Mouse (Mus musculus): ENCODE measurements at regions not wholly inside any gene's neighbourhood (a gene's known extent, or its start where the extent isn't known, plus 50 kb on each side); places are given as distances from the start of the nearest gene placed in this dataset.
A peak's percentile ranks its signal among the peaks of the same experiment; 100 is the strongest.

DNA sequence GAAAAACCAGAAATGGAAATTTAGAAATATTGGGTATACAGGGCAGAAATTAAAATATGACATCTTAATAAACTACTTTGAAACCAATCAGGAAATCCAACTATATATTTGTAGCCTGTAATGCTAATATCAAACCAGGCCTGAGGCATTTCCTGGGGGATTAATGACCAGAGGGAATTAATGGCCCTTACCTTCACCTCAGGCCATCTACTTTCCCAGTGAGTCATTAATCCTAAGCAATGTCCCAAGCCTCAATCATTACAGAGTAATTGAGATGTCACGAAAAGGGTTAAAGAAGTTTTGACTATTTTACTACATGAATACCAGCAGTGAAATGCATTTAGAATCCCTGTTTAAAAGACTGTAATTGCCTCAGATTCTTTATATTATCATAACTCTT lies 329.7 kb downstream of the Gpd2 start:
- ATAC-seq (replicated peaks in 1 of 2; ENCODE audit: insufficient read depth in 1 of 2, low FRiP score in 2 of 2, low TSS enrichment in 1 of 2, low read depth in 1 of 2, poor library complexity in 2 of 2, severe bottlenecking in 2 of 2): no peak

- ATAC-seq (replicated peaks in 1 of 2; ENCODE audit: insufficient read depth in 1 of 2, low FRiP score in 2 of 2, low TSS enrichment in 1 of 2, low read depth in 1 of 2, poor library complexity in 2 of 2, severe bottlenecking in 2 of 2): peak; percentile 87 to 94
Observed at GRCm38 (mm10) chr2:57587065-57587464, 349.6 kb downstream of the Gpd2 start.

- no peak for ATAC-seq (replicated peaks in 1 of 2; ENCODE audit: insufficient read depth in 1 of 2, low FRiP score in 2 of 2, low TSS enrichment in 1 of 2, low read depth in 1 of 2, poor library complexity in 2 of 2, severe bottlenecking in 2 of 2)
Observed at GRCm38 (mm10) chr2:57593558-57593957, 356.1 kb downstream of the Gpd2 start.

DNA sequence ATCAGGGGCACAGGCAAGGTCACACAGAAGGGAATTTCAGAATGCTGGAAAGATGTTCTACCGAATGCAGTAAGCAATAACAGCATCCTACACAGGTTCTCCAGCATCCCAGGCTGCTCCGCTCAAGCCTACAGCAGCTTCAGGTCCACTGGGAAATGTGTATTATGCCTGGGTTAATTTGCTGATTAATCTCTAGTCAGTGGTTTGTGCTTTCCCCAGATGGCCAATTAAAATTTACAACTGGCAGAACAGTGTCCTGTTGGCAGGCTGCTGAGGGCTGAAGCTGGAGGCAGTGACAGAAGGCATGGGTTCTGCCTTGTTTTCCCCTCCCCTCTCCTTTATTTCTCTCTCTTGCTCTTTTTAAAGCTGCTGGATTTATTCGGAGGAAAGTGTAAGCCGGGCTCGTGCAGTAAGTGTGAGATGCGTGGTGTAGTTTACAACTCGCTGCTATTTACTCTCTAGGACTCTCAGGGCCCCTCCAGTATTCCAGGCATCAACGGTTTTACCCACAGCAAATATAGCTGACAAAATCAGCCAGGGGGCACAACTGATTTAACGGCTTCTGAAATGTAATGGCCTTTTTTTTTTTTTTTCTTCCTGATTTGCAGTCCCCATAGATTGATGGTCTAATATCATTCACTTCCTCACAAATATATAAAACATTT lies 360.4 kb downstream of the Gpd2 start:
- no peak for ATAC-seq (replicated peaks in 1 of 2; ENCODE audit: insufficient read depth in 1 of 2, low FRiP score in 2 of 2, low TSS enrichment in 1 of 2, low read depth in 1 of 2, poor library complexity in 2 of 2, severe bottlenecking in 2 of 2)

GRCm38 (mm10) chr2:57611599-57611998 lies 374.2 kb downstream of the Gpd2 start:
- no peak for ATAC-seq (replicated peaks in 1 of 2; ENCODE audit: insufficient read depth in 1 of 2, low FRiP score in 2 of 2, low TSS enrichment in 1 of 2, low read depth in 1 of 2, poor library complexity in 2 of 2, severe bottlenecking in 2 of 2)

- ATAC-seq (replicated peaks in 1 of 2; ENCODE audit: insufficient read depth in 1 of 2, low FRiP score in 2 of 2, low TSS enrichment in 1 of 2, low read depth in 1 of 2, poor library complexity in 2 of 2, severe bottlenecking in 2 of 2): no peak
Observed at GRCm38 (mm10) chr2:57613243-57613642, 375.8 kb downstream of the Gpd2 start.

DNA sequence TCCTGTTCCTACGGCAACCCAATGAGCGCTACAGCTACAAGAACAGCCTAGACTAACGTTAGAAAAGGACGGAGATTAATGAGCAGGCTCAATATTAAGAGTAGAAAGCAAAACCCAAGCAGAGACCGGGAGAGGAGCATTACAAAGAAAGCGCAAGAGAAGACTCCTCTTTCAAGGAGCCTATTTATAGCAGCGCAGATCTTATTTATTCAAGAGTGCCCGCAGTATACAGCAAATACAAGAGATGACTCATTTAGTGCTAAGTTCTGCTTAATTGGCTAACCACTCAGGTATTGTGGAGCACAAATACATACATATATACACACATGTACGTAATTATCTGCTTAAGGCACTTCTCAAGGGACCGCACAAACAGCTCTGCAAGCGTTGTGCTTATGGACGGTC lies 377.2 kb downstream of the Gpd2 start:
- no peak for ATAC-seq (replicated peaks in 1 of 2; ENCODE audit: insufficient read depth in 1 of 2, low FRiP score in 2 of 2, low TSS enrichment in 1 of 2, low read depth in 1 of 2, poor library complexity in 2 of 2, severe bottlenecking in 2 of 2)

GRCm38 (mm10) chr2:57616525-57617225 lies 379.2 kb downstream of the Gpd2 start:
- ATAC-seq (replicated peaks in 1 of 2; ENCODE audit: insufficient read depth in 1 of 2, low FRiP score in 2 of 2, low TSS enrichment in 1 of 2, low read depth in 1 of 2, poor library complexity in 2 of 2, severe bottlenecking in 2 of 2): peak; percentile 62 to 69

- ATAC-seq (replicated peaks in 1 of 2; ENCODE audit: insufficient read depth in 1 of 2, low FRiP score in 2 of 2, low TSS enrichment in 1 of 2, low read depth in 1 of 2, poor library complexity in 2 of 2, severe bottlenecking in 2 of 2): no peak
Observed at GRCm38 (mm10) chr2:57617258-57617657, 379.8 kb downstream of the Gpd2 start.

DNA sequence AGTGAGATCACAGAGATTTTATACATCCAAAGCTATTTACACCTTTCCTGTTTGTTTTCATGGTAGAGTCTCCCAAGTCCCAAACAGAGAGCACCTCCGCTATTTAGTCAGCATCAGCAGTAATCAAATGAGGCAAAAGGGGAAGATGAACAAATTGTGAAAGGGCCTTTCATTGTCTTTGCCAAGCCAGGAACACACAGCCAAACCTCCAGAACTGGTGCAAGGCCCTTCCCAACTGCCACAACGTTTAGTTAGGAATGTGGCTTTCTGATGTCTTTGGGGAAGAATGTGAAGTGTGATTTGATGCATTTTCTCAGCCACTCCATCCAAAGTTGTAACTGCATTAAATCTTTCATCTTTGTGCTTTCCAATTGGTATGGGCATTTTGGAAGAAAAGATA lies 353.6 kb upstream of the Galnt5 start:
- ATAC-seq (replicated peaks in 1 of 2; ENCODE audit: insufficient read depth in 1 of 2, low FRiP score in 2 of 2, low TSS enrichment in 1 of 2, low read depth in 1 of 2, poor library complexity in 2 of 2, severe bottlenecking in 2 of 2): no peak

- no peak for ATAC-seq (replicated peaks in 1 of 2; ENCODE audit: insufficient read depth in 1 of 2, low FRiP score in 2 of 2, low TSS enrichment in 1 of 2, low read depth in 1 of 2, poor library complexity in 2 of 2, severe bottlenecking in 2 of 2)
Observed at GRCm38 (mm10) chr2:57644541-57644940, 353.1 kb upstream of the Galnt5 start.

DNA sequence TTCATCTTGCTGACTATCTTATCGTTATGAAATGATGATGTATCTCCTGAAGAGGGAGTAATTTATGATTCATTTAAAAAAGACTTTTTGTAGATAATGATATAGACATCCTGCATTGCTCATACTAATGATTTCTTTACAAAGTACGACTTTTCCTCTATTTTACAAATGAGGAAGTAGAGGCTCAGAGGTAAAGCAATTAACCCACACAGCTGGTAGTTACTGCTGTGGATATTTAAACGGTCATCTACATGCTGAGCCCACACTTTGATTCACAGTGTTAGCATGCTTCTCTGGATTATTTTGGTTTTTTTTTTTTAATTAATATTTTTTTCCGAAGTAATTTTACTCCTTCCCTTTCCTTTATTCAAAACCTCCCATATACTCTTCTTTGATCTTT lies 348.7 kb upstream of the Galnt5 start:
- peak in 1 of 2 experiments; percentile 56; a peak in 1 of 4 replicates for ATAC-seq (replicated peaks in 1 of 2; ENCODE audit: insufficient read depth in 1 of 2, low FRiP score in 2 of 2, low TSS enrichment in 1 of 2, low read depth in 1 of 2, poor library complexity in 2 of 2, severe bottlenecking in 2 of 2)

- no peak for ATAC-seq (replicated peaks in 1 of 2; ENCODE audit: insufficient read depth in 1 of 2, low FRiP score in 2 of 2, low TSS enrichment in 1 of 2, low read depth in 1 of 2, poor library complexity in 2 of 2, severe bottlenecking in 2 of 2)
Observed at GRCm38 (mm10) chr2:57657409-57657808, 340.3 kb upstream of the Galnt5 start.

DNA sequence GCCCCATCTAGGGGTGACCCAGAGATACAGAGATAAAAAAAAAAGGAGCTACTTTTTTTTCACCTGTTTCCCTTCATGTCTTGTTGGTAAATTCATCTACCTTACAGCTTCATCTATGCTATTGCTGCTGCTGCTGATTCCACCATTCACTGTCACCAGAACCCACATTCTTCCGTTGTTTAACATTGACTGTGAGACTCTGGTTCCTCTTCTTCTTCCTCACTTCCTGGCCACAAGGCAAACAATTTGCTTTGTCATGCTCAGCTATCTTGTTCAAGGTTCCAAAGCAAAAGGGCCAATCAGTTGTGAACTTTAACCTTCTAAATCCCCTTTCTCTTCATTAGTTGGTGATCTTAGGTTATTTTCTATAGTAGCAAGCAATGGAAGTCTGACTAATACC lies 335.8 kb upstream of the Galnt5 start:
- peak in 1 of 2 experiments; percentile 29; a peak in 1 of 4 replicates for ATAC-seq (replicated peaks in 1 of 2; ENCODE audit: insufficient read depth in 1 of 2, low FRiP score in 2 of 2, low TSS enrichment in 1 of 2, low read depth in 1 of 2, poor library complexity in 2 of 2, severe bottlenecking in 2 of 2)

GRCm38 (mm10) chr2:57672007-57672643 lies 325.6 kb upstream of the Galnt5 start:
- ATAC-seq (replicated peaks in 1 of 2; ENCODE audit: insufficient read depth in 1 of 2, low FRiP score in 2 of 2, low TSS enrichment in 1 of 2, low read depth in 1 of 2, poor library complexity in 2 of 2, severe bottlenecking in 2 of 2): no peak

DNA sequence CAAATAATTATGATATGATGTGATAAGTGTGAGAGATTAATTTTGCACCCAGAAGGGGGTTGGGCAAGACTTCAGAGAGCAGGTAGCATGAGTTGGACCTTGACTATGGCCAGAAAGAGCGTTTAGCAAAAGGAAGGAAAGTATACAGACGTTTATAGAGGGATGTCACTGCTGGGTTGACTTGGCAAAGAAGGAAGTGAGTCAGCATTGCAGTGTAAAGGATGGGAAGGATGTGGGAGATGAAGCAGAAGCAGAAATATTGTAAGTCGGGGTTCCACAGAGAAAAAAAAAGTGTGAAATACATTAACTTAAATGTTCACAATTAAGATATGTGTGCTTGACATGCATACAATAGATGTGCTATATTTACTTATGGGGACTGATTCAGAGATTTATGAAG lies 307.8 kb upstream of the Galnt5 start:
- ATAC-seq (replicated peaks in 1 of 2; ENCODE audit: insufficient read depth in 1 of 2, low FRiP score in 2 of 2, low TSS enrichment in 1 of 2, low read depth in 1 of 2, poor library complexity in 2 of 2, severe bottlenecking in 2 of 2): peak; percentile 37 to 51; a peak in 1 of 4 replicates

DNA sequence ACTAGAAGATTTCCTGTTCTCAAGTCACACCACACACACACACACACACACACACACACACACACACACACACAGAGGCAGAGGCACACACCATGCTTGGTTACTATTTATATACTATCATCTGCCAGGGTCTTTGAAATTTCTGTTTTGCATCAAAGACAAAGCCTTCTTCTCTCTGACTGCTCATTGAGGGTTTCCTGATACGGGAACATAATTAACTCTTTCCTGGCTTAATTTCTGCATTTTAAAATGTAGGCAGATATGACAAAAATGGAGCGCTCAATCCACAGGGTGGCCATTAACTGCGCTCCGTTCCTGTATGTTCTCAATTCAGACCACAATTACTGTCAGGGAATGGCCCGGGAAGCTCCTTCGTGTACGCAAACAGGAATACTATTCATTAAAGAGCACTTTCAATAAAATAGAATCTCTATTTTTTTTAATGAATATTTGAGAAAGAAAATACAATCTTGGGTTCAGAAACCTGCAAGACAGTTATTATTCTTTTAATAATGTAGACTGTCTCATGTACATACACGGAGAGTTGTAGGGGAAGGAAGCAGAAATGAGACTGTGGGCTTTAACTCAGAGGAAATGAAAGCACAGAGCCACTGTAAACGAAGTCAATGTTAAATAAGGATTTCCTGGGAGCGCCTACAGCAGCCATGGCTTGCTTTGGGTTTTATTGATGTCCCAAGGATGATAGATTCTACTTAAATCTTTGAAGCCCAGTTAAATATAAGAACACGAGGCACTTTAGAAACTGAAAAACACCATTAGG lies 300.5 kb upstream of the Galnt5 start:
- ATAC-seq (replicated peaks in 1 of 2; ENCODE audit: insufficient read depth in 1 of 2, low FRiP score in 2 of 2, low TSS enrichment in 1 of 2, low read depth in 1 of 2, poor library complexity in 2 of 2, severe bottlenecking in 2 of 2): peak; percentile 29 to 43; a peak in 2 of 4 replicates

- ATAC-seq (replicated peaks in 1 of 2; ENCODE audit: insufficient read depth in 1 of 2, low FRiP score in 2 of 2, low TSS enrichment in 1 of 2, low read depth in 1 of 2, poor library complexity in 2 of 2, severe bottlenecking in 2 of 2): peak; percentile 90 to 94
Observed at GRCm38 (mm10) chr2:57698659-57699061, 299.0 kb upstream of the Galnt5 start.

Measured in hematopoietic stem cell, adult 5-6 weeks (primary cell).